Mouse (Mus musculus) heart, adult 2 months (tissue): ENCODE measurements around the gene S100b.

Experiments
- CTCF ChIP-seq: fragments of 200-600 bp; IDR thresholded peaks from 2 replicates; pipeline ENCODE4 v1.8.1; 2022; ENCODE audit warnings: antibody characterized with exemption, mild to moderate bottlenecking, moderate library complexity
- EP300 ChIP-seq: fragments of 200-500 bp; IDR thresholded peaks from 2 replicates; pipeline ENCODE4 v1.6.1; 2011; ENCODE audit warnings: low read depth, low read length, control low read depth; ENCODE audit not compliant: insufficient read depth
- POLR2A ChIP-seq: fragments of 200-500 bp; IDR thresholded peaks from 2 replicates; pipeline ENCODE4 v1.6.1; 2011; ENCODE audit warnings: mild to moderate bottlenecking, low read depth, low read length, control low read depth; ENCODE audit not compliant: insufficient read depth

DNA sequence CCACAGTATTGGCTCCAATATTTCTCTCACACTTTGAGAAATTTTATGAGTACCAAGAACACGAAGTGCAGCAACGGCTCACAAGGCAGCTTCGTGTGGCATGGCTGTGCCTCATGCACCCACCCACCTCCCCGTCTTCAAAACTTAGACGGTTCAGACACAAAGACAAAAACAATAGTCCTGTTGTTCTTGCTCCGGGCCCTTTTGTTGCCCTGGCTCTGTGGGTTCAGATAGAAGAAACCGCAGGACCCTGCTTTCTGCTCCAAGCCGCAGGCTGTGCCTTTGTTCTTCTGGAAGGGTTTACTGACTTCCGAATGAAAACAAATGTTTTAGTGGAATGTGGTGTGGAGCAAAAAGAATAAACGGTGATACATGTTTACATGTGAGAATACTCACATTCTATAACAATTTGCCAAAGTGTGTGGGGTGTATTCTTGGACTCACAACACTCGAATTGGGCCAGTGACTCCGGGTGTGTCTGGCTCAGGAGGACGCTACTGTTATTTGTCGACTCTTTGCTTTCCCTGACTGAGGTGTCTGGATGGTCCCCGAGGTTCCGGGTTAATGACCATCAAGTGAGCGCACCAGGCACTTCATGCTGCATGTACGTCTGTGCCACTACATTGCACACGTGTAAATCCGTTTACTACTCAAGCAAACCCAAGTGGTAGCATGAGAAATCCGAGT, 5.5 kb upstream of the S100b start:
- TF ChIP-seq CTCF = no peak
- no peak for TF ChIP-seq EP300
- TF ChIP-seq POLR2A = no peak
